Mouse (Mus musculus): Measurements from ENCODE around the gene Inmt. TPM values are rescaled to one million over a fixed set of nuclear protein-coding genes. Genes with fewer than 3 reads are reported as not detected.

The Inmt gene
- polyA plus RNA-seq, 1 experiment from 2014 or later: 0.26 TPM

- no peak overlapping the region for H3K4me3 ChIP-seq
- no peak overlapping the region for H3K27ac ChIP-seq
- H3K9me3 ChIP-seq (replicated peaks): no peaks in the 10 kb centered on the region
- DNase-seq (ENCODE audit: low spot score): no peak
- no peaks in the 10 kb centered on the region for H3K36me3 ChIP-seq
- no peaks in the 10 kb centered on the region for H3K4me1 ChIP-seq
- no peaks in the 10 kb centered on the region for H3K27me3 ChIP-seq (ENCODE audit: low read depth, poor library complexity, severe bottlenecking)
- 63% methylated on average over 1 of the region's 1 CpGs for WGBS
Observed at GRCm38 (mm10) chr6:55159256-55159655, 15.6 kb downstream of the Inmt start.

GRCm38 (mm10) chr6:55152226-55152625 lies 22.6 kb downstream of the Inmt start:
- H3K4me1 ChIP-seq: no peaks in the 10 kb centered on the region
- no peaks in the 10 kb centered on the region for H3K36me3 ChIP-seq
- no peak for DNase-seq (ENCODE audit: low spot score)
- WGBS: 96% methylated on average over 3 of the region's 3 CpGs
- H3K27me3 ChIP-seq (ENCODE audit: low read depth, poor library complexity, severe bottlenecking): no peaks in the 10 kb centered on the region
- H3K4me3 ChIP-seq: no peak overlapping the region
- H3K27ac ChIP-seq: no peak overlapping the region
- no peaks in the 10 kb centered on the region for H3K9me3 ChIP-seq (replicated peaks)

GRCm38 (mm10) chr6:55146138-55146537 lies 28.7 kb downstream of the Inmt start:
- DNase-seq (ENCODE audit: low spot score): no peak
- no peaks in the 10 kb centered on the region for H3K27me3 ChIP-seq (ENCODE audit: low read depth, poor library complexity, severe bottlenecking)
- no peak overlapping the region for H3K4me3 ChIP-seq
- H3K27ac ChIP-seq: no peak overlapping the region
- WGBS: 54% methylated on average over 4 of the region's 4 CpGs
- no peaks in the 10 kb centered on the region for H3K9me3 ChIP-seq (replicated peaks)
- H3K36me3 ChIP-seq: no peaks in the 10 kb centered on the region
- no peaks in the 10 kb centered on the region for H3K4me1 ChIP-seq

DNA sequence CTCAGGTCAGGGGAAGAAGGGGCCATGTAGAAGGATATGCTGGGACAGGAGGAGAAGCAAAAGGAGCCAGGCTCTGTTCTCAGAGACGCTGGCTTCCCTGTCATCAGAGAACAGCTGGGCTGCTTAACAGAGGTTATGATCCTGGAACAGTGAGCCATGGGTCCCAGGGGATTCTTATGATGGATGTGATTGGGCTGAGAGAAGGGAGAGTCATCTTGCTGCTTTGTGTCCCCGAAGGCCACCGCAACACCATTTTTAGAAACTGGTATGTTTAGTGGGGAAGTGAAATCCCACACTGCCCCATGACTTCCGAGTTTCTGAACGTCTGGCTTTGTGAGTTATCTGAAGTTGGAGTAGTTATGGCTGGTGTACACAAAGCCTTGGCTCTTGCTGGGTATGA lies 29.6 kb downstream of the Inmt start:
- WGBS: 87% methylated on average over 5 of the region's 5 CpGs
- Histone ChIP-seq H3K27ac (no peak overlapping the region), H3K9me3 (replicated peaks) (no peaks in the 10 kb centered on the region), H3K4me3 (no peak overlapping the region), H3K4me1 (no peaks in the 10 kb centered on the region), H3K27me3 (ENCODE audit: low read depth, poor library complexity, severe bottlenecking) (no peaks in the 10 kb centered on the region), H3K36me3 (no peaks in the 10 kb centered on the region)
- DNase-seq (ENCODE audit: low spot score): no peak

DNA sequence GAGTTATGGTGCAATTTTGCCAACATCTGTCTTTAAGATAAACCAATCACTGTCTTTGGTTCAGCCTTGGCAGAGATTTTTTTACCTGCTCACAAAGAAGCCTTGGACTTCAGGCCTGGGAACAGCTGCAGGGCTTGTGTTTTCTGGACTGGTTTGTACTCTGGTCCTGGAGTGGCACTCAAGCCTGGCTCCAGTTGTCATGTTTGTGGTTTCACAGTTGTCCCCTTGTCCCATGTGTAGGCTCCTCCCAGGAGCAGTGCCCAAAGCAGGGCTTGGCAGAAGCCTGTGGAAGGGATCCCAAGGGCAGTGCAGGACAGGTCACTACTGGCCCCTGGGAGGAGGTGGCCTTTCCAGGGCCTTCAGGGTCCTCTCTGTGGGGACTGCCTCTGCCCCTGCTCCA lies 36.5 kb downstream of the Inmt start:
- Histone ChIP-seq H3K36me3 (no peaks in the 10 kb centered on the region), H3K27ac (no peak overlapping the region), H3K9me3 (replicated peaks) (no peaks in the 10 kb centered on the region), H3K4me1 (no peaks in the 10 kb centered on the region), H3K27me3 (ENCODE audit: low read depth, poor library complexity, severe bottlenecking) (no peaks in the 10 kb centered on the region), H3K4me3 (no peak overlapping the region)
- DNase-seq (ENCODE audit: low spot score): no peak

GRCm38 (mm10) chr6:55133425-55133824 lies 41.4 kb downstream of the Inmt start:
- WGBS: 82% methylated on average over 1 of the region's 1 CpGs
- Histone ChIP-seq H3K9me3 (replicated peaks) (no peaks in the 10 kb centered on the region), H3K36me3 (no peaks in the 10 kb centered on the region), H3K27me3 (ENCODE audit: low read depth, poor library complexity, severe bottlenecking) (no peaks in the 10 kb centered on the region), H3K4me3 (no peak overlapping the region), H3K27ac (no peak overlapping the region), H3K4me1 (peaks cover 2% of the 10 kb centered on the region; the same call in 1 of the 2 replicates)
- no peak for DNase-seq (ENCODE audit: low spot score)

DNA sequence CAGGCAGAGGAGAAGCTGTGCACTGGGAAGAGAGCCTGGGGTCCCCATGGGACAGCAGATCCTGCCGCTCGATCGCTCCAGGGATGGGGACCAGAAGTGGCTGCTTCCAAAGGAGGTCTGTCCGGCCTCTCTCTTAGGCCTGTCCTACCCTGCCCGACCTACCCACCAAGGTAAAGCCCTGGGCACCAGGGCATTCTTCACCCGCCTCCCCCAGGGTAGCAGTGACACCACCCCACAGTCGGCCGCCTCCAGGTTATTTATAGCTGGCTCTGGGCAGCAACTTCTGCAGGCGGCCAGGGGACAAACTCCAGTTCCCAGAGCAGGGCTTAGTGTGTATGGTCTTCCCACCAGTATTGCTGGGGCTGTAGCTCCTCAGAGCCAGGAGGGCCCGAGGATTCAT lies 42.0 kb downstream of the Inmt start, which contains the start of gene Crhr2:
Crhr2 (minus strand) TSS at position 223 of the 400 bp plus-strand sequence.
- Histone ChIP-seq H3K27me3 (ENCODE audit: low read depth, poor library complexity, severe bottlenecking) (no peaks in the 10 kb centered on the region), H3K9me3 (replicated peaks) (no peaks in the 10 kb centered on the region), H3K36me3 (no peaks in the 10 kb centered on the region), H3K4me1 (peaks cover 5% of the 10 kb centered on the region; the same call in 1 of the 2 replicates), H3K27ac (no peak within 1 kb of the TSS), H3K4me3 (no peak within 1 kb of the TSS)
- WGBS: 69% methylated on average over 10 of the region's 10 CpGs
- DNase-seq (ENCODE audit: low spot score): no peak

GRCm38 (mm10) chr6:55131301-55131700 lies 43.5 kb downstream of the Inmt start:
- DNase-seq (ENCODE audit: low spot score): no peak
- H3K27me3 ChIP-seq (ENCODE audit: low read depth, poor library complexity, severe bottlenecking): no peaks in the 10 kb centered on the region
- 85% methylated on average over 4 of the region's 4 CpGs for WGBS
- no peaks in the 10 kb centered on the region for H3K36me3 ChIP-seq
- H3K27ac ChIP-seq: no peak overlapping the region
- no peak overlapping the region for H3K4me3 ChIP-seq
- no peaks in the 10 kb centered on the region for H3K9me3 ChIP-seq (replicated peaks)
- H3K4me1 ChIP-seq: peaks cover 5% of the 10 kb centered on the region; the same call in 1 of the 2 replicates

DNA sequence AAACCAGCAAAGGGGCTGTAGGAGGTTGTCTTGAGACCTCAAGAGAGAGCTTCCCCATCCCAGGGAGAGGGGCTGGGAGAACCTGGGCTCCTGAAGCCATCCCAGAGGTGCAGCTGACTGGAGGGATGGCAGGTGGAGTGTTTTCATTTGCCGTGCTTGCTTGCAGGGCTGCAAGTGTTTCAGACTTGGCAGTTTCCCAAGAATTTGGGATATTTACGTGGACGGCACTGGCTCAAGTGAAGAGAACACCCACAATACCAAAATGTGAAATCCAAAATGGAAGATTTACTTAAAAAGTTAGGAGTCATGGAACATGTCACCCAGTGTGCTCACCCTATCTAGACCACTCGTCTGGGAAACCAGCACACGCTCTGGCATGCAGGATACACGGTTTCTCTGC lies 44.2 kb downstream of the Inmt start:
- no peak for DNase-seq (ENCODE audit: low spot score)
- no peak overlapping the region for H3K27ac ChIP-seq
- no peaks in the 10 kb centered on the region for H3K27me3 ChIP-seq (ENCODE audit: low read depth, poor library complexity, severe bottlenecking)
- no peaks in the 10 kb centered on the region for H3K36me3 ChIP-seq
- no peaks in the 10 kb centered on the region for H3K9me3 ChIP-seq (replicated peaks)
- H3K4me1 ChIP-seq: peaks cover 5% of the 10 kb centered on the region; the same call in 1 of the 2 replicates
- no peak overlapping the region for H3K4me3 ChIP-seq
- WGBS: 89% methylated on average over 6 of the region's 6 CpGs

DNA sequence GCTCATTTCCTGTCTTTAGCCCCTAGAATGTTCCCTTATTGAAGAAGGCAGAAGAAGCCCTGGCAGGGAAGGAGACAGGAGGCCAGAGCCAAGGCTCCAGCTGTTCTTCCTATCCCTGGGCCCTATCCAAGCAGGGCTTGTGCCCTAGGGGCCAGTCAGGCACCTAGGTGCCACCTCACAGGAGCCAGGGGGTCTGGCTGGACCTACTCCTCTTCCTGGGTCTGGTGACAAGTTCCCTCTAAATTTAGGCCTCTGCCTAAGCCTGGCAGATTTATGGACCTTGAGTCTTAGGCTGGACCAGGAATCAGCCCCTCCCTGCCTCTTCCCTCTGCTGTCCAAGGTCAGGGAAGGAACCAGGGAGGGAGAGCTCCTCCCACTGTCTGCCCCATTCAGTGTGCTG lies 46.5 kb downstream of the Inmt start:
- no peaks in the 10 kb centered on the region for H3K36me3 ChIP-seq
- no peaks in the 10 kb centered on the region for H3K9me3 ChIP-seq (replicated peaks)
- H3K4me1 ChIP-seq: peaks cover 5% of the 10 kb centered on the region; the same call in 1 of the 2 replicates
- H3K27me3 ChIP-seq (ENCODE audit: low read depth, poor library complexity, severe bottlenecking): peaks cover 5% of the 10 kb centered on the region; the same call in 1 of the 2 replicates
- DNase-seq (ENCODE audit: low spot score): no peak
- H3K27ac ChIP-seq: no peak overlapping the region
- no peak overlapping the region for H3K4me3 ChIP-seq

GRCm38 (mm10) chr6:55126576-55126975 lies 48.3 kb downstream of the Inmt start:
- DNase-seq (ENCODE audit: low spot score): no peak
- Histone ChIP-seq H3K27ac (no peak overlapping the region), H3K27me3 (ENCODE audit: low read depth, poor library complexity, severe bottlenecking) (peaks cover 8% of the 10 kb centered on the region; the same call in 1 of the 2 replicates), H3K36me3 (no peaks in the 10 kb centered on the region), H3K4me3 (no peak overlapping the region), H3K4me1 (peaks cover 5% of the 10 kb centered on the region; the same call in 1 of the 2 replicates), H3K9me3 (replicated peaks) (no peaks in the 10 kb centered on the region)
- 77% methylated on average over 5 of the region's 5 CpGs for WGBS

DNA sequence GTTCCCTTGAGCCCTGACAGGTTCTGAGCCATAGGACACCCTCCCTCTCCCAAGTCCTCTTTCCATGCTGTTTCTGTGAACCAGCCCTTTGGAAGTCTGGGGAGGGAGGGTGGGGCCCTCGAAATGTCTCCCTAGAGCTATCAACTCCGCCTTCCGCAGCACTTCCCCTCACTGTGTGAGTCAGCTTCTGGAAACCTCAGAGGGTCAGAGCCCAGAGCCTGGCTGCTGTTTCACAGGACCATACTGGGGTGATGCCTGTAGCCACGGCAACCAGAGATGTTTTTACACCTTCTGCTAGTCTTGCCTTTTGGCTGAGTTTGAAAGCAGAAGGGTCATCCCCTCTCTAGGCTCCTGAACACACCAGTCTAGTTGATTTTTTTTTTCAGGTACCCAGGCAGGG lies 51.8 kb downstream of the Inmt start:
- DNase-seq (ENCODE audit: low spot score): no peak
- peaks cover 34% of the 10 kb centered on the region for H3K27me3 ChIP-seq (ENCODE audit: low read depth, poor library complexity, severe bottlenecking)
- no peaks in the 10 kb centered on the region for H3K9me3 ChIP-seq (replicated peaks)
- 23% methylated on average over 4 of the region's 4 CpGs for WGBS
- H3K4me3 ChIP-seq: no peak overlapping the region
- no peaks in the 10 kb centered on the region for H3K36me3 ChIP-seq
- H3K27ac ChIP-seq: no peak overlapping the region
- H3K4me1 ChIP-seq: 0 out of 2 replicates have a peak, but pooled peaks cover under 1% of the 10 kb centered on the region

Data from limb, embryonic 10.5 days (tissue).